Mouse (Mus musculus) spleen, adult 2 months (tissue): Measurements from ENCODE around the gene Pard3. TPM values are rescaled to one million over a fixed set of nuclear protein-coding genes. Genes with fewer than 3 reads are reported as not detected.

ENCODE experiments used
- DNase-seq, 2 experiments: peaks; one replicate each; pipeline versions ENCODE4 v3.0.0 to v3.0.0-alpha.2; 2012 to 2021; ENCODE audit warnings: low spot score in 2 of 2, low read depth in 1 of 2
- H3K27ac ChIP-seq: fragments of 200-500 bp; 2 replicates; pipeline ENCODE4 v1.5.1; 2012; ENCODE audit warnings: low read length, inconsistent platforms; ENCODE audit not compliant: insufficient read depth
- H3K27me3 ChIP-seq: fragments of 200-500 bp; 2 replicates; pipeline ENCODE4 v1.6.1; 2012; ENCODE audit warnings: mild to moderate bottlenecking, moderate library complexity, low read length, inconsistent platforms; ENCODE audit not compliant: control insufficient read depth, insufficient read depth
- H3K36me3 ChIP-seq: fragments of 200-500 bp; 2 replicates; pipeline ENCODE4 v1.6.1; 2012; ENCODE audit warnings: mild to moderate bottlenecking, low read length, inconsistent platforms; ENCODE audit not compliant: control insufficient read depth, insufficient read depth
- H3K4me1 ChIP-seq: fragments of 200-500 bp; 2 replicates; pipeline ENCODE4 v1.6.1; 2011; ENCODE audit warnings: inconsistent platforms; ENCODE audit not compliant: control insufficient read depth, insufficient read depth, insufficient read length
- H3K4me3 ChIP-seq: fragments of 200-500 bp; 2 replicates; pipeline ENCODE4 v1.5.1; 2011; ENCODE audit warnings: mild to moderate bottlenecking, inconsistent platforms; ENCODE audit not compliant: insufficient read depth, insufficient read length; ENCODE audit errors: extremely low read depth
- CTCF ChIP-seq: fragments of 200-500 bp; IDR thresholded peaks from 2 replicates; pipeline ENCODE4 v1.5.1; 2011; ENCODE audit warnings: mild to moderate bottlenecking, inconsistent platforms; ENCODE audit not compliant: insufficient read depth, insufficient read length, insufficient replicate concordance; ENCODE audit errors: extremely low read depth
- POLR2A ChIP-seq: fragments of 200-500 bp; IDR thresholded peaks from 2 replicates; pipeline ENCODE4 v1.6.1; 2011; ENCODE audit warnings: low read depth, low read length, inconsistent platforms
- WGBS: fragments of 180-500 bp; shearing (Covaris S2); methylation state at CpG from one replicate; pipeline ENCODE4 v1.1.7; 2018; 5-methylcytosine and 5-hydroxymethylcytosine counted together
- polyA plus RNA-seq: library from polyadenylated mRNA; depleted of rRNA; stranded (reverse); fragments of >200 nt; gene quantifications from 2 replicates; pipeline ENCODE4 v1.2.3, GENCODE M21; 2012

Pard3 gene
- polyA plus RNA-seq, 1 experiment, result 3.8 TPM

DNA sequence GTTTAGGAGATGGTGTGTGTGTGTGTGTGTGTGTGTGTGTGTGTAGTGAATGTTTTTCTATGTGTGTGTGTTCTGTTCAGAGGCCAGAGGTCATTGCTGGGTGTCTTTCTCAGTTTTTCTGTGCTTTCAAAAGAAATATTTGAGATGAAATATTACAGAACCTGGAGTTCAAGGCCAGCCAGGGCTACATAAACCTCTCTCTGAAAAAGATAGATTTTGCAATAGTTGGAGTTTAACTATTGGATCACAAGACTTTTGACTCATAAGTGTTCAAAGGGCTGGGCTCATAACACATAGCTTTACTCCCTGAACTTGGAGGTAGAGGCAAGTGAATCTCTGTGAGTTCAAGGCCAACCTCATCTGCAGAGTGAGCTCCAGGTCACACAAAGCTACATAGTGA is 2.8 kb downstream of the Pard3 start:
- Histone ChIP-seq H3K4me3 (no peak overlapping the region), H3K27me3 (peaks cover 16% of the 10 kb centered on the region), H3K4me1 (peaks cover 8% of the 10 kb centered on the region; the same call in 1 of the 2 replicates), H3K27ac (no peak overlapping the region), H3K36me3 (no peaks in the 10 kb centered on the region)
- TF ChIP-seq CTCF, result no peak
- no peak for TF ChIP-seq POLR2A
- DNase-seq, result no peak

- H3K36me3 ChIP-seq, result no peaks in the 10 kb centered on the region
- no peak for TF ChIP-seq POLR2A
- TF ChIP-seq CTCF, result no peak
- H3K27me3 ChIP-seq, result peaks cover 13% of the 10 kb centered on the region
- no peak overlapping the region for H3K27ac ChIP-seq
- H3K4me3 ChIP-seq, result no peak overlapping the region
- 78% methylated on average over 3 of the region's 3 CpGs for WGBS
- peaks cover 8% of the 10 kb centered on the region; the same call in 1 of the 2 replicates for H3K4me1 ChIP-seq
- DNase-seq, result no peak
Measured at GRCm38 (mm10) chr8:127068719-127069118, 5.0 kb downstream of the Pard3 start.

DNA sequence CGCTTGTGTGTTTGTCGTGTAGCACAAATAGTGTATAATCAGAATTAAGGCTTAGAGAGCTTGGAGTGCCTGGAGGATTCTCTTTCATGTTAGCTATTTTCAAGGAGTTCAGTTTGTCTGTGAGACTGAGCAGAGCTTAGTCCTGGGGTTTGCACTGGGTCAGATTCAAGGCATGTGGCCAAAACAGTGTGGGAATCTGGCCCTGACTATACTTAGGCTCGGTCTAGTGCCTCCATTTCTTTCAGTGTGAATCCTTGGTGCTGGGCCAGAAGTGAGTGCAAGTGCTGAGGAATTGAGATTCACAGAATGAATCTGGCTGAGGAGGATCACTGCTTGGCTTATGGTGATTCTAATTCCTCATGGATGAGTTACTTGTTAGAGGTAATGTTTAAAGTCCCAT is 6.5 kb downstream of the Pard3 start:
- no peak overlapping the region for H3K4me3 ChIP-seq
- H3K36me3 ChIP-seq, result no peaks in the 10 kb centered on the region
- no peak overlapping the region for H3K27ac ChIP-seq
- H3K27me3 ChIP-seq, result no peaks in the 10 kb centered on the region
- H3K4me1 ChIP-seq, result no peaks in the 10 kb centered on the region
- TF ChIP-seq POLR2A (no peak), CTCF (no peak)
- WGBS, result 73% methylated on average over 3 of the region's 3 CpGs
- no peak for DNase-seq

DNA sequence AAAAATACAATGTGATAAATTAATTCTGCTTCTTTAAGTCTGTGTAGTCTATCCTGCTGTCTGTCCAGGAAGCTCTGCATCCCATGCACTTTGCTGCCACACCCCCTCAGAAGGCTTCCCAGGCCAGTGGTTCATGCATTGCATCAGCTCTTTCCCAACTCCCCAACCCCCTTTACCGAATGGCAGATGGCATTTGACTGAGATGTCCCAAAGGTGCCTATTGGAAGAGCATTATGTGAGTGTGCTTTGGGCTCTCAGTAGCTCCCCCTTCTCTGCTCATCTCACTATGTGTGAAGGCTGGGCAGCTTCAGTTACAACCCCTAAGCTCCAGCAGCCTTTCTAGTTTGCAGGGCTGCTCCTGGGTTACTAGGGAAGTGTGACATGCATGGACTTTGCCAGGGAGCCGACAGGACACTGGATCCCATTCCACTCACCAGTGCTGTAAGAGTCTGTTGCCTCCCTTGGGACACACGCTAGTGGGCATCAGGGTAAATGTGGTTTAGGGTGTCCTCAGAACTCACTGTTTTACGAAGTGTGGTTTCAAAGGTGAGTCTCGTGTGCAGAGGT is 9.4 kb downstream of the Pard3 start:
- H3K27ac ChIP-seq, result no peak overlapping the region
- H3K4me1 ChIP-seq, result no peaks in the 10 kb centered on the region
- H3K36me3 ChIP-seq, result no peaks in the 10 kb centered on the region

DNA sequence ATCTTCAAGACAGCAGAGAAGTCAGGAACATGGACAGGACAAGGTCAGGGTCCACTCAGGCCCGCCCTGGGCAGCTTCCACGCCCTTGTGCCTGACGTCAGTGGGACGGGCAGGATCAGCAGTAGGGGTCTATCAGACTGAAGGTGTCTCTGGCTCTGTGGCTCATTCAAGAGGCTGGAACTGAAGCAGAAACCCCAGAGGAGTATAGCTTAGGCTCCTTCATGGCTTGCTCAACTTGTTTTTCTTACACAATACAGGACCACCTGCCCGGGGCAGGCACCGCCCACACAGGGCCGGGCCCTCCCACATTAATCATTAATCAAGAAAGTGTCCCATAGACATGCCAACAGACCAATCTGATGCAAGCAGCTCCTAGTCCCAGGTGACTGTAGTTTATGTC is 12.8 kb downstream of the Pard3 start:
- Histone ChIP-seq H3K27ac (no peak overlapping the region), H3K36me3 (no peaks in the 10 kb centered on the region), H3K4me1 (no peaks in the 10 kb centered on the region), H3K27me3 (no peaks in the 10 kb centered on the region), H3K4me3 (no peak overlapping the region)
- no peak for DNase-seq
- 90% methylated on average over 7 of the region's 7 CpGs for WGBS
- TF ChIP-seq CTCF, result no peak
- TF ChIP-seq POLR2A, result no peak

More for the DNA sequence above, 9.4 kb downstream of the Pard3 start:
- 49% methylated on average over 5 of the region's 5 CpGs for whole genome bisulfite sequencing
- DNase-seq, result no peak
- H3K27me3 ChIP-seq, result no peaks in the 10 kb centered on the region
- H3K4me3 ChIP-seq, result no peak overlapping the region
- no peak for TF ChIP-seq CTCF
- TF ChIP-seq POLR2A, result no peak

DNA sequence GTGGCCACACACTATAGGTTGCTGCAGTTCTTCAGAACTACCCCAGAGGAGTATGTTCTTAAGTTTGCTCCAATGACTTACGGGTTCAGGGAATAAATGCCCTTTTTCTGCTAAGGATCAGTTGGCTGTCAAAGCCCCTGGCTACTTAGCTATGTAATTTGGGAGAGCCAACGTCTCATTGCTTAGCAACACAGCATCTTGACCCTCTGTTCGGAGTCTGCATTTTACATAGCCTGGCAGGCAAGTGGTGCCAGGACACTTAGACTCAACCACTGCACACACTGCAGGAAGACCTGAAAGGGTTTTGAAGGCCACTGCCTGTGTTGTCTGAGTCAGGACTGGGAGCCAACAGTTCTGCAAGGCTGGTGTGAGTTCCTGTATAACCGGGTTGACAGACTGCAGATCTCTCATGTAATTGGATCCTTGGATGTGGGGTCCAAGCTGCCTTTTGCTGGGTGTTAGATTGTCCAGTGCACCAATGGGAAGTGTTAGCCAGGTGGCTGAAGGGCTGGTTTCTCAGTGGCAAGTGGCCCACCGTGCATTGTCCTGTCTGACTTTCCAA is 15.6 kb downstream of the Pard3 start:
- TF ChIP-seq POLR2A, result no peak
- TF ChIP-seq CTCF, result no peak
- H3K27me3 ChIP-seq, result no peaks in the 10 kb centered on the region
- no peaks in the 10 kb centered on the region for H3K4me1 ChIP-seq
- H3K27ac ChIP-seq, result no peak overlapping the region
- no peaks in the 10 kb centered on the region for H3K36me3 ChIP-seq
- DNase-seq, result no peak
- H3K4me3 ChIP-seq, result no peak overlapping the region
- 70% methylated on average over 5 of the region's 5 CpGs for WGBS

GRCm38 (mm10) chr8:127081297-127081696 is 17.6 kb downstream of the Pard3 start:
- no peak for DNase-seq
- no peaks in the 10 kb centered on the region for H3K4me1 ChIP-seq
- 84% methylated on average over 3 of the region's 3 CpGs for WGBS
- H3K36me3 ChIP-seq, result no peaks in the 10 kb centered on the region
- no peak overlapping the region for H3K27ac ChIP-seq
- TF ChIP-seq CTCF (no peak), POLR2A (no peak)
- no peak overlapping the region for H3K4me3 ChIP-seq
- H3K27me3 ChIP-seq, result no peaks in the 10 kb centered on the region
